ENCODE assay signal across 9 mouse cellular contexts in genomic region chr14:78525611-78526457, GRCm38 (mm10). TPM values are rescaled to one million over a fixed set of nuclear protein-coding genes. Genes with fewer than 3 reads are reported as not detected.
DNase-seq lines count a peak whose midpoint lies in the region; ATAC-seq lines count a peak whose summit lies in the region.
"Had no signal": no experiment of that assay in that cellular context is flagged by ENCODE, and none has a peak within 500 bp of the region (broad histone marks: within the 10 kb centered on the region; RNA-seq: fewer than 3 reads in every experiment).

No protein-coding gene starts in this region.

- ATAC-seq in forebrain, embryonic 15.5 days (replicated peaks): peak; percentile 41; the same call in 1 of the 2 replicates
- ATAC-seq in forebrain, embryonic 11.5 days (replicated peaks; ENCODE audit: low FRiP score): no peak
- ATAC-seq in limb, embryonic 11.5 days (ENCODE audit: insufficient number of reproducible peaks, low FRiP score, low TSS enrichment, low read depth): 0 out of 2 replicates have a peak, but pooled peaks have one; percentile 31
- ATAC-seq in limb, embryonic 12.5 days (ENCODE audit: insufficient number of reproducible peaks, insufficient read depth, low FRiP score, low TSS enrichment, low read depth): 0 out of 2 replicates have a peak, but pooled peaks have one; percentile 52
- 0 out of 2 replicates have a peak, but pooled peaks have one; percentile 6 for ATAC-seq in neutrophil, adult 5-6 weeks (ENCODE audit: extremely low read depth, insufficient number of reproducible peaks, low FRiP score, poor library complexity, severe bottlenecking)

- no peaks in the 10 kb centered on the region for H3K9me3 ChIP-seq in forebrain, embryonic 15.5 days
- H3K9me3 ChIP-seq in forebrain, embryonic 11.5 days (ENCODE audit: control insufficient read depth, low read length): no peaks in the 10 kb centered on the region
- H3K9me3 ChIP-seq in limb, embryonic 11.5 days (ENCODE audit: control insufficient read depth, low read length): no peaks in the 10 kb centered on the region
- no peaks in the 10 kb centered on the region for H3K9me3 ChIP-seq in limb, embryonic 10.5 days (replicated peaks)
- no peaks in the 10 kb centered on the region for H3K9me3 ChIP-seq in limb, embryonic 12.5 days

- WGBS in forebrain, embryonic 15.5 days: 97% methylated on average over 3 of the region's 3 CpGs
- 89% methylated on average over 3 of the region's 3 CpGs for WGBS in forebrain, embryonic 11.5 days
- 83% methylated on average over 3 of the region's 3 CpGs for WGBS in limb, embryonic 11.5 days
- WGBS in limb, embryonic 10.5 days: 84% methylated on average over 3 of the region's 3 CpGs
- WGBS in limb, embryonic 12.5 days: 59% methylated on average over 3 of the region's 3 CpGs

- DNase-seq in forebrain, embryonic 11.5 days (ENCODE audit: low spot score): no peak
- DNase-seq in limb, embryonic 11.5 days (ENCODE audit: low spot score): no peak
- no peak for DNase-seq in limb, embryonic 10.5 days (ENCODE audit: low spot score)
- DNase-seq in spleen, adult 18-20 months: no peak
- DNase-seq in adrenal gland, adult 18-20 months (ENCODE audit: low spot score in 2 of 2): no peak
- DNase-seq: thymus, postnatal 14 days had no signal

- no peak overlapping the region for H3K9ac ChIP-seq in forebrain, embryonic 15.5 days (replicated peaks)
- no peak overlapping the region for H3K9ac ChIP-seq in forebrain, embryonic 11.5 days (ENCODE audit: low read length)
- H3K9ac ChIP-seq in limb, embryonic 11.5 days (ENCODE audit: low read length): no peak overlapping the region
- no peak overlapping the region for H3K9ac ChIP-seq in limb, embryonic 12.5 days (replicated peaks)

- no peaks in the 10 kb centered on the region for H3K27me3 ChIP-seq in forebrain, embryonic 15.5 days
- no peaks in the 10 kb centered on the region for H3K27me3 ChIP-seq in forebrain, embryonic 11.5 days (ENCODE audit: control insufficient read depth, insufficient read depth, low read length)
- no peaks in the 10 kb centered on the region for H3K27me3 ChIP-seq in limb, embryonic 11.5 days (ENCODE audit: control insufficient read depth, insufficient read depth, low read length)
- H3K27me3 ChIP-seq in limb, embryonic 10.5 days (ENCODE audit: low read depth, poor library complexity, severe bottlenecking): no peaks in the 10 kb centered on the region
- H3K27me3 ChIP-seq in limb, embryonic 12.5 days: no peaks in the 10 kb centered on the region

- H3K36me3 ChIP-seq in forebrain, embryonic 15.5 days: peaks cover 6% of the 10 kb centered on the region; the same call in 1 of the 2 replicates
- no peaks in the 10 kb centered on the region for H3K36me3 ChIP-seq in forebrain, embryonic 11.5 days (ENCODE audit: control insufficient read depth, insufficient read depth, low read length)
- no peaks in the 10 kb centered on the region for H3K36me3 ChIP-seq in limb, embryonic 11.5 days (ENCODE audit: control insufficient read depth, insufficient read depth, low read length)
- H3K36me3 ChIP-seq in limb, embryonic 10.5 days: peaks cover 13% of the 10 kb centered on the region
- H3K36me3 ChIP-seq in limb, embryonic 12.5 days: peaks cover 13% of the 10 kb centered on the region; the same call in 1 of the 2 replicates

- no peak overlapping the region for H3K4me3 ChIP-seq in forebrain, embryonic 15.5 days
- H3K4me3 ChIP-seq in forebrain, embryonic 11.5 days (ENCODE audit: low read depth, low read length): no peak overlapping the region
- H3K4me3 ChIP-seq in limb, embryonic 11.5 days (ENCODE audit: low read depth, low read length): no peak overlapping the region
- no peak overlapping the region for H3K4me3 ChIP-seq in limb, embryonic 10.5 days
- no peak overlapping the region for H3K4me3 ChIP-seq in limb, embryonic 12.5 days (replicated peaks)

- no peak overlapping the region for H3K4me2 ChIP-seq in forebrain, embryonic 15.5 days (replicated peaks)
- H3K4me2 ChIP-seq in forebrain, embryonic 11.5 days (ENCODE audit: low read depth, low read length, severe bottlenecking): no peak overlapping the region
- no peak overlapping the region for H3K4me2 ChIP-seq in limb, embryonic 11.5 days (ENCODE audit: low read depth, severe bottlenecking)
- no peak overlapping the region for H3K4me2 ChIP-seq in limb, embryonic 12.5 days

- H3K27ac ChIP-seq in forebrain, embryonic 15.5 days (replicated peaks): no peak overlapping the region
- H3K27ac ChIP-seq in forebrain, embryonic 11.5 days (ENCODE audit: low read depth, low read length): no peak overlapping the region
- no peak overlapping the region for H3K27ac ChIP-seq in limb, embryonic 11.5 days (replicated peaks; ENCODE audit: low read depth, low read length)
- no peak overlapping the region for H3K27ac ChIP-seq in limb, embryonic 10.5 days
- H3K27ac ChIP-seq in limb, embryonic 12.5 days: no peak overlapping the region

- H3K4me1 ChIP-seq in forebrain, embryonic 15.5 days: no peaks in the 10 kb centered on the region; the same call in 1 of the 2 replicates
- no peaks in the 10 kb centered on the region for H3K4me1 ChIP-seq in forebrain, embryonic 11.5 days (replicated peaks; ENCODE audit: control insufficient read depth, insufficient read depth, low read length)
- H3K4me1 ChIP-seq in limb, embryonic 11.5 days (ENCODE audit: control insufficient read depth, insufficient read depth, low read length): 0 out of 2 replicates have a peak, but pooled peaks cover 7% of the 10 kb centered on the region
- peaks cover 39% of the 10 kb centered on the region for H3K4me1 ChIP-seq in limb, embryonic 10.5 days
- H3K4me1 ChIP-seq in limb, embryonic 12.5 days (replicated peaks): peaks cover 36% of the 10 kb centered on the region

RNA-seq across cellular contexts. Expression of gene Akap11, which starts 10.8 kb away (rescaled TPM):
- 38.5 and 39.2 TPM in 2 replicates for polyA plus RNA-seq in forebrain, embryonic 15.5 days (2015; fragmentation: Nextera tagmentation; extraction: Ambion mirVana)
- 18.3 and 19.5 TPM in 2 replicates for polyA plus RNA-seq in forebrain, embryonic 11.5 days (2014; fragmentation: Nextera tagmentation; extraction: Ambion mirVana)
- 18.4 and 19.2 TPM in 2 replicates for polyA plus RNA-seq in limb, embryonic 11.5 days (2014; fragmentation: Nextera tagmentation; extraction: Ambion mirVana)
- 17.7 and 21.9 TPM in 2 replicates for polyA plus RNA-seq in limb, embryonic 10.5 days (2016; fragmentation: Nextera tagmentation; extraction: Ambion mirVana)
- 25.6 and 27.1 TPM in 2 replicates for polyA plus RNA-seq in limb, embryonic 12.5 days (2016; fragmentation: Nextera tagmentation; extraction: Ambion mirVana)
- total RNA-seq in neutrophil, adult 5-6 weeks (2017): 27.7 and 41.3 TPM in 2 replicates
- total RNA-seq in adrenal gland, adult 18-20 months (2021): 10 to 100 TPM; 37.1 to 46.8 TPM
